Mouse (Mus musculus) hematopoietic stem cell, adult 5-6 weeks (primary cell): ENCODE measurements around the gene Scap. TPM values are rescaled to one million over a fixed set of nuclear protein-coding genes. Genes with fewer than 3 reads are reported as not detected.

Source experiments
- ATAC-seq, 2 experiments: fragments of 125-278 bp in 1 of 2; replicated peaks in 1 of 2; 2 replicates each; pipeline ENCODE4 v1.8.0; 2016 to 2017; ENCODE audit warnings: inconsistent platforms in 2 of 2, mild to moderate bottlenecking in 2 of 2, moderate number of reproducible peaks in 2 of 2, low read depth in 1 of 2, moderate TSS enrichment in 1 of 2; ENCODE audit not compliant: low FRiP score in 2 of 2, poor library complexity in 2 of 2, severe bottlenecking in 2 of 2, insufficient read depth in 1 of 2, low TSS enrichment in 1 of 2
- total RNA-seq: library from RNA; stranded (forward); fragments of 172-1452, 232-1000 nt; gene quantifications from 2 replicates; pipeline ENCODE4 v1.2.3, GENCODE M21; 2017

Gene Scap
- total RNA-seq, 1 experiment from 2014 or later, result 21.4 TPM

DNA sequence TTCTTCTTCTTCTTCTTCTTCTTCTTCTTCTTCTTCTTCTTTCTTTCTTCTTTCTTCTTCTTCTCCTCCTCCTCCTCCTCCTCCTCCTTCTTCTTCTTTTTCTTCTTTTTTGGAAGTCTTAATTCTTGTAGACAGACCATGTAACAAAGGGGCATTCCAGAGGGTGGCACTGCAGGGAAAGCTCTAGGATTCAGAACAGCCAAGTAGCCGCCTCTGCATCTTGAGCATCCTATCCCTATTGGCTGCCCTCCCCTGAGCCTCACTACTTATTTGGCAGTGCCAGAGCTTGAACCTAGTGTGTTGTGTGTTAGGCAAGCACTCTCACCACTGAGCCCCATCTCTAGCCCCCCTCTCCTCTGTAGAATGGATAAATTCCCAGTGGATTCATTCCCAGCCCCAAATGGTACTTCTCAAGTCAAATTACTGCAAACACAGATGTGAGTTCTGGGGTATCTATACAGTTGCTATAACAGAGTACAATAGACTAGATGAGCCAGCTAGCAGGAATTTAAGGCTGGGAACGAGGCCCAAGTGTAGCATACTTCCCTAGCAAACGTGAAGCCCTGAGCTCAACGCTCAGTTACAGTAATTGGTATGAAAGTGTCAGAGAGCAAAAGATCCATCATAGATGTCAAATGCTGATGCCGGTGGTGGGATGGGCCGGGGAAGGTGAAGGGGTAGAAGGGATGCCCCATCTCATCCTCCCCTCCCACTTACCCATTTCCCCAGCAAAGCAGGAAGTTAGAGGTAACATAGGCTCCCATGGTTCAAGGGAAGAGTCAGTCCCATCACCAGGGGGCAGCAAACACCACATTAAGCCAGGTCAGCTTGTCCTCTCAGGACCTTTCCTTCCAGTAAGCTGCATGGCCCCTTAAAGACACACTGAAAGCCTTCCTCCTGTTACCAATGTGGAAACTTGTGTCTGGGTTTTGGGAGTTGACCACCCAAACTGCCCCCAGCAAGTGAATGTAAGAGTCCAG is 78.1 kb downstream of the Scap start:
- ATAC-seq, result peak; percentile 53 to 61

- ATAC-seq, result no peak
These were observed 79.8 kb downstream of the Scap start for GRCm38 (mm10) chr9:110412926-110413325.

GRCm38 (mm10) chr9:110413785-110414184 is 80.7 kb downstream of the Scap start:
- no peak; a peak in 1 of 4 replicates for ATAC-seq

- ATAC-seq, result peak; percentile 19 to 36; a peak in 2 of 4 replicates
These were observed 86.5 kb downstream of the Scap start, which contains the start of gene Ngp for GRCm38 (mm10) chr9:110419511-110420112. Gene Ngp, plus strand, starts transcription at chr9:110419747.

DNA sequence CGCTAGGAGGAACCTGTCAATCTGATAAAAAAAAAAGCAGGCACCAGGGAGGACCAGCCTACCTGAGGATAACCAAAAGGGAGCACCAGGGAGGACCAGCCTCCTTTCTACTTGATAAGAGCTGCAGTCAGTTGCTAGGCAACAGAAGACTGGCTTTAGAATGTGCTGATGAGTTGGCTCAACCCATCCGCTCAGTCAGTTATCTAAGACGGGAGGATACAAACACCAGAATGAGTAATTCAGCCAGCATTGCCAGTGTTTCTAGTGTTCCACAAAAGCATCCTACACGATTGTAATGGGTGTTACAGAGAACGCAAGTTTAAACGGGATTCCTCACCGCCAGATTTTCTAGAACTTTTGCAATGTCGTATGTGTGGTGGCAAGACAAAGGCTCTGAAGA is 98.2 kb downstream of the Scap start:
- no peak for ATAC-seq

DNA sequence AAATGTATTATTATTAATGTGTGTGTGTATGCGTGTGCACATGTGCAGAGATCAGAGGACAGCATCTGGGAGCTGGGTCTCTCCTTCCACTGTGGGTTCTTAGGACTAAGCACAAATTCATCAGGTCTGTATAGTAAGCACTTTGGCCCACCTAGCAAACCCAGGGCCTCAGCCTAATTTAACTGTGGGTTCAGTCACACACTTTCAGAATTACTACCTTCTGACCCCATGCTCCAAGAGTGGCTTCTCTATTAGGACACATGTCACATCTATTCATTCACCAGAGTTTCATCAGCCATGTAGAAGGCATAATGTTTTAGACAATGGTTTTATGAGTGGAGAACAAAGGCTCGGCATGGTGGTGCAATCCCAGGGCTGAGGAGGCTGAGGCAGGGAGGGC is 100.0 kb downstream of the Scap start:
- ATAC-seq, result no peak

Other genes with a start within 250 kb of the Scap start
- 90.3 and 92.9 TPM in 2 replicates for gene Smarcc1, start 215.6 kb upstream of the Scap start, total RNA-seq
- 63.0 and 78.6 TPM in 2 replicates for gene Dhx30, start 215.5 kb upstream of the Scap start, total RNA-seq
- 0.88 and 1.6 TPM in 2 replicates for gene Cspg5, start 89.5 kb upstream of the Scap start, total RNA-seq
- 3.6 and 5.3 TPM in 2 replicates for gene Elp6, start 28.1 kb upstream of the Scap start, total RNA-seq
- gene Ptpn23, start 74.9 kb downstream of the Scap start, total RNA-seq, result 3.7 and 5.1 TPM in 2 replicates
- gene Ngp, start 86.5 kb downstream of the Scap start, total RNA-seq, result 584 and 1,397 TPM in 2 replicates
- gene Klhl18, start 143.4 kb downstream of the Scap start, total RNA-seq, result 12.6 and 15.4 TPM in 2 replicates
- 2.0 and 2.1 TPM in 2 replicates for gene Kif9, start 143.7 kb downstream of the Scap start, total RNA-seq
- gene Setd2, start 199.3 kb downstream of the Scap start, total RNA-seq, result 197 and 205 TPM in 2 replicates